Mouse (Mus musculus): ENCODE measurements around the gene Gm2115.

The Gm2115 gene

DNA sequence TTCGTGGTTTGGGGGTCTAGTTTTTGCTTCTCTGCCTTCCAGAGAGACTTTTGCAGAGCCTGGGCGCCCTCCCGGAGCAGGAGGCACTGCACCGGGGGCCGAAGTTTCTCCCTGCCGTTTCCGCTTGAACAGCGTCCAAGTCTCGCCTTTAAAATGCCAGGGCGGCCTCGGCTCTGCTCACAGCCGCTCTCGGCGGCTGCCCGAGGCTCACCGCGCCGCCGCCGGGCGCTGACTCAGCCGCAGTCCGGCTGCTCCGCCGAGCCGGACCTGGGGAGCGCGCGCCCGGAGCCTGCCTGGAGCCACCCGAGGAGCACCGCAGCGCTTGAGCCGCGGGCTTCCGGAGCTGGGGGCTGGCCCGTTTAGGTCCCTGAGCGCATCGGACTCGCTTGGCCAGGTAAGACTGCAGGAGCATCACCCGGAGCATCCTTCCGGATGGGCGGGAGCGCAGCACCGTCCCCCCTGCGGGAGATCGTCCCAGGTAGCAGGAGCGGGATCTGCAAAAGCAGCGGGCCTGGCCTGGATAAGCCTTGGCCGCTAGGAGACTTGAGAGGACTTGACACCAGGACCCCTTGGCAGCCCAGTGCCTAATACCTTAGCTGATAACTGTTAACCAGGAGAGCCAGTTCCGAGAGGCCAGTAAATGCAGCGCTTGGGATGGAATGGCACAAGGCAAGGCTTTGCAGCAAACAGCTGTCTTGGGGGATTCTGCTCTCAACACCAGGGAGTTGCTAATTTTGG is at the start of gene Gm2115:
Gene Gm2115, plus strand, starts transcription at position 159 of the 738 bp plus-strand sequence.
- DNase-seq (ENCODE audit: low spot score), result no peak

DNA sequence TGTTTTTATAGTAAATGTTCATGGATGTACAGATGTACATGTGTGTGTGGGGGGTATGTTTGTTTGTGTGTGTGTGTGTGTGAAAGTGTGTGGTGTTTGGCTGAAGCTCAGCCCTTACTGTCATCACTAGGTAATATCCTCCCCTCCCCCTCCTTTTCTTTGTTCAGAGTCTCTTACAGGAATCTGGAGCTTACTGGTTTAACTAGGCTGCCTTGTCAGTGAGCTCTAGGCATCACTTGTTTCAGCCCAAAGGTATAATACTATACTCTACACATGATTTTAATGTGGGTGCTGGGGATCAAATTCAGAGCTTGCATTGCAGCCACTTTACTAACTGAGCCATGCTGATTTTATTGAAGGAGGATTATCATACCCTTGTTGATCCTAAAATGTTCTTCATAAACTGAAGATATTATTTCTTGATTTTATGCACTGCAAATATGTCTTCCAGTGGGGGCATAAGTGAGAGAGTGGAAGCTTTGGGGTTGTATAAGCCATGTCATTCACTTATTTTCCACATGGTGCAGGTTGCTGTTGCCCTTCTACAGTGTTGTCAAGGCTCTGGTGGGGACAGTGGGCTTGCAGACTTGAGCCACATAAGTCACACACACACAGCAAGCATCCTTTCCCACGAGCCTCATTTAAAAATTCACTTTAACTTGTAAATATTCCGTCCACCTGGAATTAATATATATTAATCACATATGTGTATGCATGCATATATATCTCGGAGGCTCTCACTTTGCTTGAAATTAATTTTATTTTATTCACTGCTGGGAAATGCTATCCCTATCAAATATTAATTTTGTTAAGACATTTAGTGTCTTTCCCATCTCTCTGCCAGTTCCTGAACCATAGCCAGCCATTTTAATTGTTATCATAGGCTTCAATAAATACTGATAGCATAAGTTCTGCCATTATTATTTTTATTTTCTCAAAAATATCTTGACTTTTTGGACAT is 45.0 kb upstream of the Gm2115 start:
- no peak for DNase-seq (ENCODE audit: low spot score)

GRCm38 (mm10) chr7:84486485-84486884 is 42.3 kb upstream of the Gm2115 start:
- no peak for DNase-seq (ENCODE audit: low spot score)

DNA sequence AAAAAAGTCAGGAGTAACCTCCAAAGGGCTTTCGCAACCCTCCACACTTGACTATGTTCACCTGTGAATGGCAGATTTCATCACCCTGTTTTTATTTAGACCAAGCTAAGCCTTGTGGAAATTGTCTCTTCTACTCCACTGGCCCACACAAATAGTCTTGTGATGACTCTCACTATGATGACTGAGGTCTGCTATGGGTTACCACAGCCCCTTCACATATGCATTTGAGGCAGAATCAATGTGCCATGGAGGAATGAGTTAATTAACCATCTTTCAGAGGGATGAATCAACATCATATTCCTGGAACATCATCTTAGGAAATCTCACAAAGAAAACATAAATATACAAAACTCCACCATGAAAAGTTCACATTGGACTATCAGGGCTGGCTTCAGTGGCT is 25.6 kb upstream of the Gm2115 start:
- DNase-seq (ENCODE audit: low spot score), result no peak

DNA sequence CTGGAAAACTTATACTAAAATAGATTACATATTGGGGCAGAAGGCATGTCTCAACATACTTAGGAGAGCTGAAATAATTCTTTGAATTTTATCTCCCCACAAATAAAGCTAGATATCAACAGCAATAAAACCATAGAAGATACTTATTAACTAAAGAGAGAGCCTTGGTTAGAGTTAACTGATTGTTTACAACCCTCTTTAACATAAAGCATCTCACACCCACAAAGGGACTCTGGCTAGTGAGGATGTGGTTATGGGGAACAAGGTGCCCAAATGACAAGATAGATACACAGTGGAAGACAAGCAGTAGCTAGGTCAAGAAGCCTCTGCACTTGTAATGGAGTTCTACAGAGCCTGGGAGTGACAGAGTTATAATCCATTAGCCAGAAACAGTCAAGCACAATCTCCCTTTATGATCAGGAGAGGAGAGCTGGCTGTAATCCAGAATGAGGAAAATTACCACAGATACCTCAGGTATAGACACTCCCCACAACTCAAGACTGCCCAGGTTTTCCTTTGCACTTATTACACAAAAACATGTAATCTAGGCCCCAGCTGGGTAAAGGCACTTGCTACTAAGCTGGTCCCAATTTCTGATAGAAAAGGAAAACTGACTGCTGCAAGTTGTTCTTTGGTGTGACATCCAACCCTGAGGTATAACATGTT is 10.1 kb upstream of the Gm2115 start:
- DNase-seq (ENCODE audit: low spot score), result no peak

GRCm38 (mm10) chr7:84521329-84521728 is 7.4 kb upstream of the Gm2115 start:
- no peak for DNase-seq (ENCODE audit: low spot score)

- no peak for DNase-seq (ENCODE audit: low spot score)
Observed at GRCm38 (mm10) chr7:84522426-84522825, 6.3 kb upstream of the Gm2115 start.

- no peak for DNase-seq (ENCODE audit: low spot score)
Observed at GRCm38 (mm10) chr7:84526171-84526570, 2.6 kb upstream of the Gm2115 start.

GRCm38 (mm10) chr7:84532795-84533194 is 4.0 kb downstream of the Gm2115 start:
- no peak for DNase-seq (ENCODE audit: low spot score)

DNA sequence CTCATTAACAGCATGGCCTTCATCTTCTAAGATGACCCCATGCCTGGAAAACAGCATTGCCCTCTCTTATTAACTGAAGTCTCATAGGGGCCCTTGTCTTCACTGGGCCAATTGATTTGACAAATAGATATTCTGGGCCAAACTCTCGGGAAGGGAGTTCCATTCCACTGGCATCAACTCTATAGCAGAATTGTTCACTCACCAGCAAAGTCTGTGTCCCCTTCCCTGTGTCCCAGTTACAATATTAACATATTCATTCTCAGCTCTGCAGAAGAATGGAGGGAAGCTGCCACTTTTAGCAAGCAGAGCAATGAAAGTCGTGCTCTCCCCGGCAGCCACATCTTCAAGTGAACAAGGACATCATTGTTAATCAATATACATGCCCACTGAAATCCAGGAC is 5.9 kb downstream of the Gm2115 start:
- DNase-seq (ENCODE audit: low spot score), result no peak

GRCm38 (mm10) chr7:84544946-84545345 is 16.2 kb downstream of the Gm2115 start:
- no peak for DNase-seq (ENCODE audit: low spot score)

- no peak for DNase-seq (ENCODE audit: low spot score)
Observed at GRCm38 (mm10) chr7:84546667-84547066, 17.9 kb downstream of the Gm2115 start.

- DNase-seq (ENCODE audit: low spot score), result no peak
Observed at GRCm38 (mm10) chr7:84551472-84551871, 22.7 kb downstream of the Gm2115 start.

DNA sequence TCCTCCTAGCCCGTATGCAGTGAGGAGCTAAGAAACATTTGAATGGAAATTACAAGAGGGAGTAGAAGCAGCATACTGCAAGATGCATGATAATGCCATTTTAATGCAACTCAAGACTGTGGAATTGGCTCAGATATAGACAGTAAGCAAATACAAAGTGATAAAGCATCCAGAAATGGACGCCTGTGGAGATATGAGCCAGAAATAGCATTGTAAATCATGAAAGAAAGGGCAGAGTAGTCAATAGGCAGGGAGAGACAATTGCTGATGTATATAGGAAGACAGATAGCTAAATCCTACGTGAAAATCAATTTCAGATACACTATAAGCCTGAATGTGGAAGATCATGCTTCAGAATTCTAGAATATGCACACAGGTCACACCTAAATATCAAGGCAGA is 26.5 kb downstream of the Gm2115 start:
- no peak for DNase-seq (ENCODE audit: low spot score)

DNA sequence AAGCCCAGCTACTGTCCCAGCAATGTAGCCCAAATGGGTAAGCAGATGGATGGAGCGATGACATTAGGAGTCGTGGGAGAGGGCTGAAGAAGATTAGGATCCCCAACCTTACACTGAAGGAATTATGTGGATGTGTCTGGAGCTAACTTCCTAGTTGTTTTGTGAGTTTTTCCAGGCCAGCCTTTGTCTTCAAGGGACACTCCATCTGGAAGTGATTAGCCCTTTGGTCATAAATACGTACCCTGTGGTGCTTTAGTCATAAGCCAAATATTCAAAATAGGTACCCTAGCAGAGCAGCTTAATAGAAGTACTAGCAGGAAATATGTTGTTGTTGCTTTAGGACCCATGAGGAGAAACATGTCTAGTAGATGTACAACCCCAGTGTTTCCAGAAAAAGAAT is 28.6 kb downstream of the Gm2115 start:
- no peak for DNase-seq (ENCODE audit: low spot score)

DNA sequence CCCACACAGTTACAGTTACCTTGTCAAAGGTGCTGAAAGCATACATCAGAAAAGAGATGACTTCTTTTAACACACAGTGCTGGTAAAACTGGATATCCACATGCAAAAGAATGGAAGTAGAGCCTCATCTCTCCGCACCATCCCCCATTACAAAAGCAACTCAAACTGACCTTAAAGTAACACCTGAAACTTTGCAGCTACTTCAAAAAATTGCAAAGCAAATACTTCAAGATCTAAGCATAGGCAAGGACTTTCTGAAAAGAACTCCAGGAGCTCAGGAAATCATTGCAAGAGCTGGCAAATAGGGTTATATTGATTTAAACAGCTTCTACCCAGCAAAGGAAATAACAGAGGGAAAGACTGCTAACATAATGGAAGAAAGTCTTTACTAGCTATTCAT is 31.7 kb downstream of the Gm2115 start:
- DNase-seq (ENCODE audit: low spot score), result no peak

GRCm38 (mm10) chr7:84564236-84564635 is 35.5 kb downstream of the Gm2115 start:
- no peak for DNase-seq (ENCODE audit: low spot score)

- DNase-seq (ENCODE audit: low spot score), result no peak
Observed at GRCm38 (mm10) chr7:84566200-84566599, 37.4 kb downstream of the Gm2115 start.

DNA sequence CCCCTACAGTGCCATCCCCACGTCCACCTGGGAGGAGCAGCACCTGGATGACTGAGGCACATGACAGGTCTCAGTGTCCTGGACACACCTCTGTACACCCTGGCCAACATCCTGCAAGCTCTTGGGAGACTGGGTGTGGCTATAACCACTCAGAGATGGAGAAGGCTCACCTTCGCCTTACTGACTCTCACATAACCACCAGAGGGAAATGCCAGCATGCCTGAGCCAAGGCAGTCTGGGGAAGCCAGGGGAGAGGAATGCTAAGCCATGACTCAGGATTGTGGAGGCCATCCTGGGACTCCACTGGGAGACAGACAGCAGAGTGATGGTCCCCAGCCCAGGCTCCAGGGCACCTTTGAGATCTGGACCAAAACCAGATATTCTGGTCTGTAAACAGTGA is 48.3 kb downstream of the Gm2115 start:
- no peak for DNase-seq (ENCODE audit: low spot score)

GRCm38 (mm10) chr7:84578841-84579240 is 50.1 kb downstream of the Gm2115 start:
- no peak for DNase-seq (ENCODE audit: low spot score)

GRCm38 (mm10) chr7:84579769-84580168 is 51.0 kb downstream of the Gm2115 start:
- DNase-seq (ENCODE audit: low spot score), result no peak

DNA sequence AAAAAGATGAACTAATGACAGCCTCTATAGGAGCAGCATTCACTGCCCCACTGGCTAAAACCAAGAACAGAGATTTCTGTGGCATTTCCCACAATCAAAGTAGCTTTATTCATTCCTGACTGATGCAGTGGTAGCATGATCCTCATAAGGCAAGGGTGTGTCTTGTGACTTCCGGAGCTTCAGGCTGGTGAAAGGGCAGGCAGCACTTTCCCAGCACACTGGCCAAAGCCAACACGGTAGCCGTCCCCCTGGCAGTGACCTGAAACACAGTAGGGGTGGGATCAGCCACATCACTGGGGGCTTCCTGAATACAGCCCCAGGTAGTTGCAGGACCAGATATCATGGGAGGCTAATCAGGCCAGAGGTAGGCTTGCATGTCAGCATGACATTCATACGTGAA is 56.3 kb downstream of the Gm2115 start:
- no peak for DNase-seq (ENCODE audit: low spot score)

Measured in urinary bladder, postnatal 10 days (tissue).